Mouse (Mus musculus) T-helper 1 cell (primary cell): ENCODE data around the gene Zbtb43.

Source experiments
- in situ Hi-C: fragments of 300-600 bp; cut with MboI, MseI; formaldehyde crosslinking; loops from one replicate; pipeline ENCODE4 v1.15.1; 2025; ENCODE audit warnings: high pct_unique_total_duplicates

The Zbtb43 gene

GRCm38 (mm10) chr2:33453476-33453875 lies 14.9 kb downstream of the Zbtb43 start:
- in situ Hi-C loops = no loop called here

GRCm38 (mm10) chr2:33452721-33453120 lies 15.6 kb downstream of the Zbtb43 start:
- in situ Hi-C loops = no loop called here

- in situ Hi-C loops = no loop called here
These were observed 16.2 kb downstream of the Zbtb43 start for GRCm38 (mm10) chr2:33452140-33452539.

- in situ Hi-C loops = no loop called here
These were observed 17.1 kb downstream of the Zbtb43 start for GRCm38 (mm10) chr2:33451038-33451978.

- in situ Hi-C loops = no loop called here
These were observed 19.1 kb downstream of the Zbtb43 start for GRCm38 (mm10) chr2:33449119-33449873.

GRCm38 (mm10) chr2:33446796-33447195 lies 21.6 kb downstream of the Zbtb43 start:
- in situ Hi-C loops = no loop called here

GRCm38 (mm10) chr2:33445741-33446140 lies 22.6 kb downstream of the Zbtb43 start:
- in situ Hi-C loops = no loop called here

- in situ Hi-C loops = no loop called here
These were observed 23.5 kb downstream of the Zbtb43 start for GRCm38 (mm10) chr2:33444862-33445261.

GRCm38 (mm10) chr2:33444358-33444757 lies 24.0 kb downstream of the Zbtb43 start:
- in situ Hi-C loops = no loop called here

GRCm38 (mm10) chr2:33442701-33443100 lies 25.7 kb downstream of the Zbtb43 start:
- in situ Hi-C loops = no loop called here

GRCm38 (mm10) chr2:33440893-33441292 lies 27.5 kb downstream of the Zbtb43 start:
- in situ Hi-C loops = no loop called here

GRCm38 (mm10) chr2:33439980-33440670 lies 28.2 kb downstream of the Zbtb43 start:
- in situ Hi-C loops = no loop called here

GRCm38 (mm10) chr2:33439471-33439881 lies 28.9 kb downstream of the Zbtb43 start:
- in situ Hi-C loops = no loop called here

GRCm38 (mm10) chr2:33438377-33438776 lies 30.0 kb downstream of the Zbtb43 start:
- in situ Hi-C loops = no loop called here

- in situ Hi-C loops = no loop called here
These were observed 31.2 kb downstream of the Zbtb43 start for GRCm38 (mm10) chr2:33437184-33437583.

GRCm38 (mm10) chr2:33436035-33436580 lies 32.3 kb downstream of the Zbtb43 start:
- in situ Hi-C loops = no loop called here

GRCm38 (mm10) chr2:33435036-33435650 lies 33.2 kb downstream of the Zbtb43 start:
- in situ Hi-C loops = no loop called here

GRCm38 (mm10) chr2:33432877-33433276 lies 35.5 kb downstream of the Zbtb43 start:
- in situ Hi-C loops = no loop called here

- in situ Hi-C loops = no loop called here
These were observed 37.3 kb downstream of the Zbtb43 start, which contains the start of gene Zbtb34 for GRCm38 (mm10) chr2:33430771-33431699. TSS of gene Zbtb34 (minus strand) at chr2:33431324.
